Mouse (Mus musculus): ENCODE data around the gene Clec4a1.

Gene Clec4a1

DNA sequence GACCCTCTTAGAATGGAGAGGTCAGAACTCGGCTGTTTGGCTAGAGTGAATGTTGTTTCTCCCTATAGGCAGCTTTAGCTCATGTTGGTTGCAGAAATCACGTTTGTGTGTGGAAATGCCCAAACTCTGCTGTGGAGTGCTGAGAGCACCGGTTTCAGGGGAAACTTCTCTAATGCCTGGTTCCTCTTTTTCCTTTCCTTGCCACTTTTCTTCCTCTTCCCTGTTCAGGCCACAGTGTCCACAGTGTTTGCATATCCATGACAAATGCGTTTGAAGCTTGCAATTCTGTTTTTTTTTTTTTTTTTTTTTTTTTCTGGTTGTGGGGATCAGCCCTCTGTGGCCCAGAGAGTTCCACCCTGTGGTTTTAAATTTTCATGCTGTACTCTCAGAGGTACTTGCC is at the start of gene Clec4a1:
Clec4a1 (plus strand) TSS at position 398 of the 400 bp plus-strand sequence.
- ChIA-PET CTCF (interaction anchor here in 2 of 4 experiments (0.6 to 0.7 kb wide), 2 partner anchors 85 to 309 kb away, joined by 5 to 6 read pairs; no protein-coding TSS in a partner anchor), POLR2A (interaction anchor here in 2 of 4 experiments (0.6 to 1.2 kb wide), 3 partner anchors 118 to 314 kb away, joined by 3 read pairs; no protein-coding TSS in a partner anchor)

DNA sequence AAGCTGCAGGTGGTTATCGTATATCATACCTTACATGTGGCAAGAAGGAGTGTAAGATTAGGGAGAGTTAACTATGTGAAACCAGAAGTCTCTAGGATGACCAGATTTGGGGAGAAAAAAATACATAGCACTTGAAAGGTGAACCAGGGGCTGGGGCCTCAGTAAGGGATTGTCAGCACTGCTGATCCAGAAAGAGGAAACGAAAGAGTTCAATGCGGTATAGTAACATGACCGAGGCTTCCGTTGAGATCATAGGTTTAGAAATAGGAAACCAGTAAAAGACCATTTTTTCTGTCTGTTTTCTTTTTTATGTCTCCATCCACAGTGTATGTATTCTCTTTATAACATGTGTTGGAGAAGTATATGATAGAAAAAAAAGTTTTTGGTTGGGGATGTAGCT is 48.8 kb upstream of the Clec4a1 start:
- CTCF ChIA-PET, result no interaction called here

DNA sequence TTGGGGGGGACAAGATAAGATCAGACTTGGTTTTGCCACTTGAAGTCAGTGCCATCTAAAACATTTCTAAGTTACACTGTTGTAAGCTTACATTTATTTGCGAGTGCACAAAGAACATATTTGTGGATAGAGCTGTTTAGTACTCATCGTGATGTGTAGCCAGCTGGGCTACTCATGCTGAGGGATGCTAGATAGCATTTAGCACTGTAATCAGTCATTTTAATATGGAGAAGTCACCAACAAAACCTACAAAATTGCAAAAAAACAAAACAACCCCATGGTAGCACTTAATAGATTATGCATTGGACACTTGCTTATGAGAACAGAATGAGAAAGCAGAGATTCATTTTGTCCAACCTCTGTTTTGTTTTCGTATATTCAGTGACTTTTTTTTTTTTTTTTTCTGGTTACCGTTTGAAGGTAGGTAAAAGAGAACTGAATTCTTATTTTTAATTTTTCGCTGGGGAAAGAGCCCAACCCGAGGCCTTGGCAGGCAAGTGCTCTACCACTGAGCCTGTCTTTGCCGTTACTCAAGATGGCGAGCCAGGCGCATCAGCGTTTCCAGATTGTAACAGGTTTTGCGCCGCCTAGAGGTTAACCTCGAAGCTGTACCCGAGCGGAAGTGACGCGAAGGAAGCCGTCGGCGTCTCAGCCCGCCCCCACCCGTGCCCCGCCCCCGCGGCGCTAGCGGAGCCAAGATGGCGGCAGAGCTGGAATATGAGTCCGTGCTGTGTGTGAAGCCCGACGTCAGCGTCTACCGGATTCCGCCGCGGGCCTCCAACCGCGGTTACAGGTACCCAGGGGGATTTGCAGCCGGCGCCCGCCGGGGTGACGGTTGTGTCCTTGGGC is 47.6 kb upstream of the Clec4a1 start, which contains the start of gene Necap1:
Necap1 (plus strand) TSS at position 604 of the 849 bp plus-strand sequence.
- POLR2A ChIA-PET, result interaction anchor here (0.6 to 1.7 kb wide), 39 partner anchors 9 to 1657 kb away, joined by 3 to 12 read pairs (median 4); partner anchors contain the start of genes Dppa3 (in 1 of the 4), Gdf3 (in 1 of the 4) and Nanog (in 1 of the 4)
- CTCF ChIA-PET, result interaction anchor here (0.5 to 1.8 kb wide), 37 partner anchors 9 to 1503 kb away, joined by 3 to 13 read pairs (median 4); partner anchors contain the start of gene Clec4a3 (in 1 of the 4)

More for the DNA sequence above, 48.8 kb upstream of the Clec4a1 start:
- POLR2A ChIA-PET, result no interaction called here

DNA sequence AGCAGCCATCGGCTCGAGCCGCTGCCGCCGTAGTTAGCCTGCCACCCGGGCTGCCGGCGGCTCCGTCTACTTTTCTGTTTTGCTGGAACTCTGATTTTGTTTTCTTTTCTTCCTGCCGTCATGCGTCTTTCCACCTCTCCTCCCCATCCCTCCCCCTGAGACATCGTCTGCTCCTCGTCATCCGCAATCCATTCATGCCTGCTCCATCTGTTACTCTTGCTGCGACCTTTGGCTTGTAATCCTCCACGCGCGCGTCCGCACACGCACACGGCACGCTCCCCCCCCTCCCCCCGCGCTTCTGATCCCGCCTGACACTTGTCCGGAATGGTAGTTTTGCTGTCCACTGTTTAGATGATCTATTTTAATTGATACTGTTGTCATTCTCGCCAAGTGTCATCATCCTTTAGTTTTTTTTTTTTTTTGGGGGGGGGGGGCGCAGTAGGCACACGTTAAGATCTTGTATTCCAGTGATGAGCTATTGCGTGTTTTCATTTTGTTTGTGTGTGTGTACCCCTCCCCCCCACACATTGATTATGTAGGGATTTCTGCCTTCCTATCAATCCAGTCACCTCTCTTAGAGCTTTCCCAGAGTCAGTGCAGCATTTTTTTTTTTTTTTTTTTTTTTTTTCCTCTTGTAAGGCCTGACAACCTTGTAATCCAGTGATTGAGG is 46.8 kb upstream of the Clec4a1 start:
- CTCF ChIA-PET, result interaction anchor here (0.5 to 1.8 kb wide), 40 partner anchors 8 to 1502 kb away, joined by 3 to 13 read pairs (median 4); partner anchors contain the start of gene Clec4a3 (in 1 of the 4)
- POLR2A ChIA-PET, result interaction anchor here (0.5 to 1.7 kb wide), 46 partner anchors 9 to 1866 kb away, joined by 3 to 12 read pairs (median 4); partner anchors contain the start of genes Gdf3 (in 2 of the 4), Dppa3 (in 1 of the 4), Grcc10 (in 1 of the 4) and Nanog (in 1 of the 4)

DNA sequence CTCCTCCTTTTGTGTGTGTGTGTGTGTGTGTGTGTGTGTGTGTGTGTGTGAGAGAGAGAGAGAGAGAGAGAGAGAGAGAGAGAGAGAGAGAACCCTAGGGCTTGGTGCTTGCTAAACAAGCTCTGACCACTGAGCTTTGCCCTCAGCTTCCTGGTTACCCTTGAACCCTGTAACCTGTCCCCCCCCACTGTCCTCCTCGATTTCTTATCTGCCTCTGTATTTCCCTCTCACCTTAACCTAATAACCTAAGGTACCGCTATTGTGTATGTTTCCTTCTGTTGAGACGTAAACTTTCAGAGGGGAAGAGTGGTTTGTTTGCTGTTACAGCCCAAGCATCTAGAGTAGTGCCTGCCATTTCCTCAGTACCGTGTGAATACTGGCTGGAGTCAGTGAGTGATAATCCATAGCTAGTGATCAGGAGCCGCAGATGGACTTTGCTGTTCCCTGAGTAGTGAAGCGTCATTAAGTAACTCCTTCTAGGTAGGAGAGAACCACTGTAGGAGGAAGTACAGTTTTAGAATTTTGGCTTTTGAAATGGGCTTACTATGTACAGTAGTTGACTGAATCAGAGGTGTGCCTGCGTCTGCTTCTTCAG is 42.4 kb upstream of the Clec4a1 start:
- ChIA-PET CTCF (interaction anchor here (0.6 to 2.0 kb wide), 11 partner anchors 9 to 346 kb away, joined by 3 to 11 read pairs (median 5); no protein-coding TSS in a partner anchor), POLR2A (interaction anchor here in 3 of 4 experiments (0.6 to 2.9 kb wide), 16 partner anchors 10 to 380 kb away, joined by 3 to 16 read pairs (median 4); partner anchors contain the start of genes Nanog (in 1 of the 3) and Slc2a3 (in 1 of the 3))

DNA sequence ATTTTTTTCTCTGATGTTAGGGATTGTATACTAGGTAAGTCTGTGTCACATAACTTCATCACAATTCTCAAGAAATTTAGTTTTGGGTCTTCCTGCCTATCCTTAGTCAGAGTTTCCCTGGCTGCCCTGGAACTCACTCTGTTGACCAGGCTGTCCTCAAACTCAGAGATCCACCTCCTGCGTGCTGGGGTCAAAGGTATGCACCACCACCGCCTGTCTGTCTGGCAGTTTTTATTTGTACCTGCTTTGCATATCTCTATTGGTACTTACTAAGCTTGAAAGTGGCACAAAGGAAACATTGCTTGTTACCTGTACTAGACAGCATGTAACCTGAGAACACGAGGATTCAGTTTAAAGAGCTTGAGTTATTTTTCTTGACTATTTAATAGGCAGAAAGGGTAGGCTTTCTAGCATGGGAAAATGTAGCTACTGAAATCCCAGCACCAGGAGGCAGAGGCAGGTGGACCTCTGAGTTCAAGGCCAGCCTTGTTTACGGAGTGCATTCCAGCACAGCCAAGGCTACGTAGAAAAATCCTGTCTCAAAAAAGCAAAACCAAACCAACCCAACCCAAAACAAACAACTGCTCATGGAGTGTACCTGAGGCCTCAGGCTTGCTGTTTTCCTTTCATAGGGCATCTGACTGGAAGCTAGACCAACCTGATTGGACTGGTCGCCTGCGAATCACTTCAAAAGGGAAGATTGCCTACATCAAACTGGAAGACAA is 41.7 kb upstream of the Clec4a1 start:
- POLR2A ChIA-PET, result interaction anchor here (0.6 to 2.9 kb wide), 13 partner anchors 9 to 276 kb away, joined by 3 to 16 read pairs (median 4); partner anchors contain the start of gene Nanog (in 1 of the 4)
- CTCF ChIA-PET, result interaction anchor here in 3 of 4 experiments (0.8 to 1.9 kb wide), 5 partner anchors 12 to 210 kb away, joined by 3 to 11 read pairs (median 5); no protein-coding TSS in a partner anchor

DNA sequence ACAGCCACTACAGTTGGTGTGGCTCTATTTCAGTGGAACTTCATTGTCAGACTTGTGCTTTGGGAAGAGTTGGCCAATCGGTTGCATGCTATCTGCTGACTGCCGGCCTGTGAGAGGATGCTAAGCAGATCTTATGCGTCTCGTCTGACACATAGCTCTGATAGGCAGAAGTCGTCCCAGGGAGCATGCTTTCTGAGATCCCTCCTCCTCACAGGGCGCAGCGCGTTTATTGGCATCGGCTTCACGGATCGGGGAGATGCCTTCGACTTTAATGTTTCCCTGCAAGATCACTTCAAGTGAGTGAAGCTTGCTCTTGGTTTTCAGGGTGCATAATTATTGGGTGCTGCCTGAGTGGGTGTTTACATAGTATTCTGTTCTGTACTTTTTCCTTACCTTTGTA is 40.4 kb upstream of the Clec4a1 start:
- ChIA-PET CTCF (no interaction called here), POLR2A (interaction anchor here in 2 of 4 experiments (0.7 to 2.7 kb wide), 4 partner anchors 11 to 79 kb away, joined by 3 to 7 read pairs (median 3); partner anchors contain the start of gene Slc2a3 (in 1 of the 2))

DNA sequence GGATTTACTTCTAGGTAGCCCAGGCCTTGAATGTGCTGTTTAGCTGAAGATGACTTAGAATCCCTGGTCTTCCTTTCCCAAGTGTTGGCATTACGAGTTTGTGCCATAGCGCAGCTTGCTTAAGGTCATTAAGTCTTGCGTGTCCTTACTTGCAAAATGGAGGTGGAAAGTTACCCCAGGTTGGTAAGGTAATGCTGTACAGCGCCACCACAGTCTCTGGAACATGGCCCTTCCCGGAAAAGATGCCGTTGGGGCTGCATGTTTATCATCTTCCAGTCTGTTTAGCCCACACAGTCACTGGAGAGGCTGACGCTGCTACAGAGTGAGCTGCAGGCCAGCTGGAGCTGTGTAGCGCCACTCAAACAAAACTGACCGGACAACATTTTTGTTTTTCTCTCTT is 38.0 kb upstream of the Clec4a1 start:
- CTCF ChIA-PET, result interaction anchor here in 3 of 4 experiments (0.8 to 2.2 kb wide), 3 partner anchors 9 to 49 kb away, joined by 3 to 6 read pairs (median 3); partner anchors contain the start of gene Necap1 (in 1 of the 3)
- POLR2A ChIA-PET, result interaction anchor here in 3 of 4 experiments (0.7 to 2.5 kb wide), 5 partner anchors 9 to 72 kb away, joined by 3 to 12 read pairs (median 3); partner anchors contain the start of gene Necap1 (in 2 of the 3)

DNA sequence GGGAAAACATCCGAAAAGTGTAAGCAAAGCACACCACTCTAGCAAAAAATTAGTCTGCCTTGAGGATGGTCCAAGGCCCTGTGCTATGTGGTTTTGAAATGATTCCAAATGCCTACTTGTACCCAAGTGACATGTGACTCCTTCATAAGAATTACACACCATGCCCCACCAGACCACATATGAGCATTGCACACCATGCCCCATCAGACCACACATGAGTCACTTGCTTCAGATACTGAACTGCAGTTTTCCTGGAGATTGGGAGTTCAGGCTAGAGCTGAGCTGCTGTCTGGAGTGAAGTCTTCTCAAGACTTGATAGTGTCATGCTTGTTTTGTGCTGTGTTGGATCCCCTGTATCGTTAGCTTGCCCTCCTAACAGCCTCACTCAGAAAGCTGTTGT is 32.0 kb upstream of the Clec4a1 start:
- POLR2A ChIA-PET, result interaction anchor here in 1 of 4 experiments (0.6 to 2.8 kb wide), 2 partner anchors 11 to 15 kb away, joined by 3 to 16 read pairs; no protein-coding TSS in a partner anchor
- CTCF ChIA-PET, result interaction anchor here in 1 of 4 experiments (0.5 to 0.8 kb wide), 2 partner anchors 15 to 350 kb away, joined by 4 to 5 read pairs; partner anchors contain the start of gene Necap1

DNA sequence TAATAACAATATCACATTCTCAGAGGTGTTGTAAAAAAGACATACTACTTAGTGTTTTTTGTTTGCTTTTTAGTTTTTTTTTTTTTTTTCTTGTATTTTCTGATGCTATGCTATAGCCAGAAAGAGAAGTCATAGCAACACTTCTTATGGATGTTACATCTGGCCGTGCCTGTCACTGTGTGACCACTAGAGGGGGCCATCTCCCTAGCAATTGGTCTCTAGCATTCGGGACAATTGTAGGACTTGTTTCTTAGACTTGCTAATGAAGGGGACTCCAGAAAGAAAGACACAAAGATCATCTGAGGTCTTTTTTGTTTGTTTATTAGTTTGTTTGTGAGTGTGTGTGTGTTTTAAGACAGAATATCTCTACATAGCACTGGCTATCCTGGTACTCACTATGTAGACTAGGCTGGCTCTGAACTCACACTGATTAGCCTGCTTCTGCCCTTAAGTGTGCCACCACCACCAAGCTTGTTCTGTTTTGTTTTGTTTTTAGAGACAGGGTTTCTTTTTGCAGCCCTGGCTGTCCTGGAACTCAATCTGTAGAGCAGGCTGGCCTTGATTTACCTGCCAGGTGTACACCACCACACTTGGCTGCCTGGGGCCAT is 29.1 kb upstream of the Clec4a1 start:
- CTCF ChIA-PET, result interaction anchor here (0.6 to 1.5 kb wide), 30 partner anchors 9 to 1480 kb away, joined by 3 to 11 read pairs (median 4); partner anchors contain the start of gene Clec4b2 (in 1 of the 4)

DNA sequence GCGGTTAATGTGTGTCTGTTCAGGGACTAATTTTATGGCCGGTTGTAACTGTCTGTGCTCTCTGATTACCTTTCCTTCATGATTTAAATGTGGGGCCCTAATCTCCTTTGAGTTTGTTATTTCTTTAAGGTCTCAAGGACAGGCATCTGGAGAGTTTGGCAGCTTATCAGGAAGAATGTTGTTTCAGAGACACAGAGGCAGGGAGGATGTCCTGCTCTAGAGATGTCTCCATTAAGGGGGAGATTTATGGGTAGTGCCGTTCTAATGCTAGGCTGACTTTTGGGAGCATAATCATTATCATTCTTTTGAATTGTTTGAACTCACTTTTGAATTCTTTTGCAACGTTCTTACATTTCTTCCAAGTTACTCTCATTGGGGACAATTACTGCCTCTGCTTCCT is 1.7 kb upstream of the Clec4a1 start:
- CTCF ChIA-PET, result interaction anchor here in 1 of 4 experiments (0.6 kb wide), 1 partner anchor 151 kb away, joined by 3 read pairs; no protein-coding TSS in a partner anchor
- POLR2A ChIA-PET, result interaction anchor here in 1 of 4 experiments (1.3 kb wide), 1 partner anchor 40 kb away, joined by 3 read pairs; no protein-coding TSS in a partner anchor

More for the DNA sequence above, 29.1 kb upstream of the Clec4a1 start:
- POLR2A ChIA-PET, result interaction anchor here in 3 of 4 experiments (0.6 to 1.4 kb wide), 6 partner anchors 10 to 552 kb away, joined by 3 to 7 read pairs (median 4); partner anchors contain the start of gene Phc1 (in 1 of the 3)

DNA sequence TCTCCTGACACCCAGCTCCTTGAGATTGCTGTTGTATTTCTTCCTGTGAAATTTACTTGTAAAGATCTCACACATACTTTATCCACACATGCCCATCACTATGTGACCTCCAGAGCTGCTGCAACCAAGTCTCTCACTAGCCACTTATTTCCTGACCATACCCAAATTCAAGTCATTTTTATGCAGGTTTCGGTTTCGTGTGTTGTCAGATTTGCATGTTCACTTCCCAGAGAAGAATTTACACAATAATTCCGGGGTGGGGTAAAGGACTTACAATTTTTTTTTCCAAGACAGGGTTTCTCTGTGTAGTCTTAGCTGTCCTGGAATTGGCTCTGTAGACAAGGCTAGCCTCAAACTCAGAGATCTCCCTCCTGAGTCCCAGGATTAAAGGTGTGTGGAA is 13.2 kb downstream of the Clec4a1 start:
- ChIA-PET POLR2A (interaction anchor here in 2 of 4 experiments (0.6 to 1.6 kb wide), 2 partner anchors 61 to 228 kb away, joined by 3 to 4 read pairs; partner anchors contain the start of genes Nanog (in 1 of the 2) and Necap1 (in 1 of the 2)), CTCF (no interaction called here)

DNA sequence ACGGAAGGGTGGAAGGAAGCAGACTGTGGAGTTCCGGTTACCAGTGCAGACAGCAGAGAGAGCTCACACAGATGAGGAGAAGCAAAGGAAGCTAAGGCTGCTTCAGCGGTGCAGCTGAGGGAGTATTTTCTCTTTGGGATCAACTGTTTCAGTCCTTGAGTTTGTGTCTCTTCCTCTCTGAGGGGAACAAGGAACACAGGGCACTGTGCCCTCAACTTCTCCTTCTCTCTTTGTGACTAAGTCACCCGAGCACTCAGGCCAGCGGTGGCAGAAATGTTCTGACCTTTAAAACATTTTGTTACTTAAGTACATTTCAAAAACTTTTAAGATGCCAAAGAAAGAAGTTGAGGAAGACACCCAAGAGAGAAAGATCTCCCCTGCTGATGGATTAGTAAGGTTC is 18.0 kb downstream of the Clec4a1 start:
- CTCF ChIA-PET, result interaction anchor here in 1 of 4 experiments (0.6 kb wide), 1 partner anchor 383 kb away, joined by 3 read pairs; no protein-coding TSS in a partner anchor
- POLR2A ChIA-PET, result no interaction called here

DNA sequence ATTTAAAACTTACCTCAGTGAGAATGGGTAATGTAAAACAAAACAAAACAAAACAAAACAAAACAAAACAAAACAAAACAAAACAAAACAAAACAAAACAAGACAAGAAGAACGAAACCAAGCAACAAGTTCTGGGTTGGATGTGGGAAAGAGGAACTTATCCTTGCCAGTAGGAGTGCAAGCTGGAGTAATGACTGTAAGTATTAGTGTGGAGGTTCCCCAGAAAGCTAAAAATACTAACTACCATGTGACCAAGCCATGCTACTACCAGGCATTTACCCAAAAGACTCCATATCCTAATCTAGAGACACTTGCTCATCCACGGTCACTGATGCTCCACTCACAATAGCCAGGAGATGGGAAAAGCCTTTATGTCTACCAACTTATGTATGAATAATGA is 25.1 kb downstream of the Clec4a1 start:
- POLR2A ChIA-PET, result no interaction called here
- CTCF ChIA-PET, result no interaction called here

DNA sequence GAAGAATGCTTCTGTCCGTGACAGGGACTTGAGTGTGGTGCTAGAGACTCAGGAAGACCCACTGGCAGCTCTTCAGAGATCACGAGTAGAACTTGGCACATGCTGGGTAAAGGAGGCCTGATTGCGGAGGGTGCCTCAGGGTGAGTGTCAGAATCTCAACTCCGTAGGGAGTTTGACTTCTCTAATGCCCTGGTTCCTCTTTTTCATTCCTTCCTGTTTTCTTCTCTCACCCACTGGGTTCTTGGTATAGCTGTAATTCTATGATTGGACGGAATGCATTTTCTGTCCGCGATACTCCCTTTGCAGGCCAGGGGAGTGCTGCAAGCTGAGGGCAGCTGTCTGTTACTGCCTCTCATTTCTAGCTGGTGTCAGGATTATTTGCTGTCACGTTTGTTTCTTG is 30.8 kb downstream of the Clec4a1 start, which contains the start of gene Clec4a3:
Clec4a3 (plus strand) TSS at position 115 of the 400 bp plus-strand sequence.
- POLR2A ChIA-PET, result no interaction called here
- CTCF ChIA-PET, result interaction anchor here in 1 of 4 experiments (0.5 kb wide), 1 partner anchor 78 kb away, joined by 3 read pairs; the partner anchor contains the start of gene Necap1

DNA sequence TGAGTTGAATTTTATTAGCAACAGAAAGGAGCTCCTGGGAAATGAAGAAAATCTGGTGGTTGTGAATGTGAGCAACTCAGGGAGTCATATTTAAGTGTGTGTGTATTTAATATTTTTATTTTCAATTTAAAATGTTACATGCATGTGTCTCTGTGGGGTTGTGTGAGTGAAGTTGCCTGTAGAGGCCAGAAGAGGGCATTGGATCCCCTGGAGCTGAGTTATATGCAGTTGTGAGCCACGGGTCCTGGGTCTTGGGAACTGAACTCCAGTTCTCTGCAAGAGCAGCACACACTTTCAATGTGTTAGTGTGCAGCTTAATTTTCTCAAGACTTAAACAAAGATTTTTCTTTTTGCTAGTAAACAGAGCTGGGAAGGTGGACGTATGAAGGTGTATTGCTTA is 42.9 kb downstream of the Clec4a1 start:
- CTCF ChIA-PET, result interaction anchor here in 2 of 4 experiments (0.6 to 1.0 kb wide), 3 partner anchors 85 to 1359 kb away, joined by 3 to 5 read pairs (median 3); no protein-coding TSS in a partner anchor
- POLR2A ChIA-PET, result interaction anchor here in 1 of 4 experiments (0.9 kb wide), 1 partner anchor 85 kb away, joined by 4 read pairs; no protein-coding TSS in a partner anchor

Measured in embryonic stem cell, embryonic (primary cell).